Mouse (Mus musculus) testis, adult 2 months (tissue): ENCODE data around the gene Gm10974.

Source experiments
- CTCF ChIP-seq: fragments of 200-500 bp; IDR thresholded peaks from 2 replicates; pipeline ENCODE4 v1.5.1; 2012; ENCODE audit warnings: low read depth, mild to moderate bottlenecking, inconsistent platforms, low read length, moderate library complexity; ENCODE audit not compliant: control insufficient read depth, insufficient read depth, insufficient replicate concordance
- POLR2A ChIP-seq: fragments of 200-500 bp; IDR thresholded peaks from 2 replicates; pipeline ENCODE4 v1.6.1; 2012; ENCODE audit warnings: low read depth, mild to moderate bottlenecking, inconsistent platforms, low read length, moderate library complexity; ENCODE audit not compliant: control insufficient read depth

GRCm38 (mm10) chr7:66387419-66387812 lies 21.7 kb downstream of the Gm10974 start:
- no peak for TF ChIP-seq POLR2A
- TF ChIP-seq CTCF, result no peak
